Mouse (Mus musculus): ENCODE data around the gene Zfp386. TPM values are rescaled to one million over a fixed set of nuclear protein-coding genes. Genes with fewer than 3 reads are reported as not detected.

The Zfp386 gene
- polyA plus RNA-seq, 1 experiment: 28.4 TPM

DNA sequence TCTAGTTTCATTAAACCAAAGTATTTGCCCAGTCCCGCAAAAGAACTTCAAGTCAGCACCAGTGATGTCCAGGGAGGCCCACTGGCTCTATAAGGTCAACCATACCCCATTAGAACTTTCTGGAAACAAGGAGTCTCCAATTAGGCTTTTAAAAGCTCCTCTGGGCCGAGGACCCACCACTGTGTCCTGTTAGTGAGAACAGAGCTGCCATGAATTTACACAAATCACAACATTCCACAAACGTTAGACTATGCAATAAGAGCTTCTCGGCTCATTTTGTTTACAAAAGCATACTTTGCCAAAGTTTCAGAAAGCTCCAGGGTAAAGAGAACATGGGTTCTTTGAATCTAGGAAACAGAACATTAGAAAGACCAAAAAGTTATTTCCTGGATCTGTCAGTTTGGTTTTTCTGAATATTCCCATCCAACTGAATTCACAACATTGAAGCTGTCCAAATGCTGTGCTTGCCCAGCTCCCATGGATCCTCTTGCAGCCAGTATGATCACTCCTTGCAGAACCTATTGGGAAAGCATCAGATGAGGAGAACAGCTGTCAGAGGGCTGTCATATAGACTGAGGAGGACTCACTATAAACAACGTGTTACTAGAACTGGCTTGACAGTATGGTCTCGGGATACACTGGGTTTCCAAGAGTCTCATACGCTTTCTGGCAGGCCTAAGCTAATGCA is 63.6 kb downstream of the Zfp386 start:
- Histone ChIP-seq H3K4me3 (ENCODE audit: insufficient read depth, low read length) (no peak overlapping the region), H3K4me1 (ENCODE audit: control insufficient read depth, insufficient read depth, low read length) (no peaks in the 10 kb centered on the region), H3K27ac (ENCODE audit: insufficient read depth, low read length) (no peak overlapping the region)
- TF ChIP-seq CTCF (IDR thresholded peaks at IDR 0.05; ENCODE audit: extremely low read depth, insufficient read depth, low read length): no peak
- TF ChIP-seq POLR2A (IDR thresholded peaks at IDR 0.05; ENCODE audit: extremely low read depth, insufficient read depth, low read length): no peak

Other genes with a start within 250 kb of the Zfp386 start
- gene Vipr2, start 30.0 kb downstream of the Zfp386 start, polyA plus RNA-seq (2012; rRNA removed): 0.36 and 0.52 TPM in 2 replicates
- gene Wdr60, start 215.3 kb downstream of the Zfp386 start, polyA plus RNA-seq (2012; rRNA removed): 18.5 and 24.4 TPM in 2 replicates
- gene Gm11027, start 227.7 kb downstream of the Zfp386 start, polyA plus RNA-seq (2012; rRNA removed): not detected in 2 replicates
- 15.8 and 17.2 TPM in 2 replicates for gene Esyt2, start 233.5 kb downstream of the Zfp386 start, polyA plus RNA-seq (2012; rRNA removed)

Data from cortical plate, adult 2 months (tissue).